Mouse (Mus musculus): Measurements from ENCODE around the gene Trim44.

Gene Trim44

GRCm38 (mm10) chr2:102407363-102408184, at the start of gene Trim44:
Gene Trim44, minus strand, starts transcription at chr2:102407828.
- no peak for DNase-seq (ENCODE audit: low spot score)

GRCm38 (mm10) chr2:102455126-102455525, 47.5 kb upstream of the Trim44 start:
- DNase-seq (ENCODE audit: low spot score): no peak

GRCm38 (mm10) chr2:102453447-102453846, 45.8 kb upstream of the Trim44 start:
- no peak for DNase-seq (ENCODE audit: low spot score)

- DNase-seq (ENCODE audit: low spot score): peak; percentile 15
Observed at GRCm38 (mm10) chr2:102451671-102452549, 44.3 kb upstream of the Trim44 start, which contains the start of gene Fjx1. Gene Fjx1, minus strand, starts transcription at chr2:102452499.

GRCm38 (mm10) chr2:102450761-102451670, 43.4 kb upstream of the Trim44 start:
- DNase-seq (ENCODE audit: low spot score): peak; percentile 26

- peak; percentile 34 for DNase-seq (ENCODE audit: low spot score)
Observed at GRCm38 (mm10) chr2:102450248-102450760, 42.7 kb upstream of the Trim44 start.

GRCm38 (mm10) chr2:102449630-102450247, 42.1 kb upstream of the Trim44 start:
- DNase-seq (ENCODE audit: low spot score): no peak

- no peak for DNase-seq (ENCODE audit: low spot score)
Observed at GRCm38 (mm10) chr2:102449056-102449455, 41.4 kb upstream of the Trim44 start.

- no peak for DNase-seq (ENCODE audit: low spot score)
Observed at GRCm38 (mm10) chr2:102447831-102448230, 40.2 kb upstream of the Trim44 start.

GRCm38 (mm10) chr2:102446851-102447250, 39.2 kb upstream of the Trim44 start:
- DNase-seq (ENCODE audit: low spot score): no peak

- no peak for DNase-seq (ENCODE audit: low spot score)
Observed at GRCm38 (mm10) chr2:102437357-102438030, 29.9 kb upstream of the Trim44 start.

GRCm38 (mm10) chr2:102433879-102434278, 26.3 kb upstream of the Trim44 start:
- no peak for DNase-seq (ENCODE audit: low spot score)

- DNase-seq (ENCODE audit: low spot score): no peak
Observed at GRCm38 (mm10) chr2:102431084-102431483, 23.5 kb upstream of the Trim44 start.

- no peak for DNase-seq (ENCODE audit: low spot score)
Observed at GRCm38 (mm10) chr2:102427974-102428373, 20.3 kb upstream of the Trim44 start.

GRCm38 (mm10) chr2:102426434-102426833, 18.8 kb upstream of the Trim44 start:
- DNase-seq (ENCODE audit: low spot score): no peak

GRCm38 (mm10) chr2:102416149-102416743, 8.6 kb upstream of the Trim44 start:
- DNase-seq (ENCODE audit: low spot score): no peak

- no peak for DNase-seq (ENCODE audit: low spot score)
Observed at GRCm38 (mm10) chr2:102412738-102413137, 5.1 kb upstream of the Trim44 start.

- DNase-seq (ENCODE audit: low spot score): no peak
Observed at GRCm38 (mm10) chr2:102410615-102411014, 3.0 kb upstream of the Trim44 start.

GRCm38 (mm10) chr2:102409741-102410140, 2.1 kb upstream of the Trim44 start:
- DNase-seq (ENCODE audit: low spot score): no peak
